Mouse (Mus musculus): ENCODE data around the gene Nav2. TPM values are rescaled to one million over a fixed set of nuclear protein-coding genes. Genes with fewer than 3 reads are reported as not detected.

The Nav2 gene
- total RNA-seq, 2 experiments from 2014 or later: 42.4 to 52.9 TPM

DNA sequence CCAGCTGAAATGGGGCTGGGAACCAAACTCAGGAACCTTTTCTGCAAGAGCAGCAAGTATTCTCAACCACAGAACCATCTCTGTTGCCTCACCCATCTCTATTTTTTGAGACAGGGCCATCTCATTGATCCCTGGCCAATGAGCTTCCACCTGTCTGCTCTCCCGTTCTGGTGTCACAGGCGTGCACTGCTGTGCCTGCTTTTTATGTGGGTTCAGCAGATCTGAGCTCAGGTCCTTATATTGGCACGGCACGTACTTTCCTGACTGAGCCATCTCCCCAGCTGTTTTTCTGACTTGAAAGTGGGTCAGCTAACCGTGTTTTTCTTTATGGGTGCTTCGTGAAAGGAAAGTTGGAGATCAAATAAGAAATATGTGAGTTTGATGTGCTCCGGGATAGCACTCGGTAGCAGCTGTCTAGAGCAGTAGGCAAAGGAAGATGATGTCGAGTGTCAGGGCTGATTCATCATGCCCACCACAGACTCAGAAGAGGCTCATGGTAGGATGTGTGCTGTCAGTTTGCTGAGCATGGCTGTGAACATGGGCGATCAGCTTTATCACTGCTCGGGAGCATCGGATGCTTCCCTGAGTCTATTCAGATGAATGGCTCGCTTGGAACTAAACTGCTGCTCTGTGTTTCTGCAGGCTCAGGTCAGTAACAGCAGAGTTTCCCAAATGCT lies 456.1 kb downstream of the Nav2 start:
- intact Hi-C loops (cut with DNase I): no loop called here
- DNase-seq: no peak

DNA sequence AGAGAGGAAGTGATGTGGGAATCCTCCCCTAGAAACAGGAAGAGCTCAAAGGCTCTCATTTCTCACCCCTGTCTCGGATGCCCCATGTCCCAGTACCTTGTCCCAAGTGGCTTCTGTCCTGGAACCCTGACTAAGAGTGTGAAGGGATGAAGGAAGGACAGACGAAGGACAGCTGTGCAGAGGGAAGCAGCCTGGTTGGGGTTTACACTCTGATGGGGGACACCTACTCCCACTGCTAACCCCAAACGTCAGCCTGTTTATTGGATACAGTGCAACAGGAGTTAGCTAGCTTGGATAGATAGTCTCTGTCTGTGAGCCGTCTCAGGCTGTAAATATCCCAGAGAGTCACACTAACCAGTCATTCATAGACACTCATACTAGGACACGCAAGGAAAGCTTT lies 460.1 kb downstream of the Nav2 start:
- intact Hi-C loops (cut with DNase I): no loop called here
- DNase-seq: no peak

DNA sequence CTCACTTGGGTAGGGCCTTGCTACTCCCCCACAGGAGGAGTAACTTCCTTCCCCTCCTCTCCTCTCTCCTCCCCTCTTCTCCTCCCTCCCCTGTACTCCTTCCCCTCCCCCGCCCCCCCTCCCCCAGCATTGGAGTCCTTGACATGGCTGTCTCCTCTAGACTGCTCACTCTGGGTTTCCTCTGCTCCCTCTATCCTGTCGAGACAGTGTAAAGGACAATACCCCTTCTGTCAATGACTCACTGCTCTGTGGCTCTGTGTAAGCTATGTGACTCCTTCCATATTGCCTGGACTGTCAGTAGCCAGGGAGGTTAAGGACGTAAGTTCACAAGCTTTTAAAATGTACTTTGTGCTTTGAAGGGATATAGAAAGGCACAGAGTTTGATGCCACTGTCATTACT lies 460.5 kb downstream of the Nav2 start:
- intact Hi-C loops (cut with DNase I): no loop called here
- no peak for DNase-seq

DNA sequence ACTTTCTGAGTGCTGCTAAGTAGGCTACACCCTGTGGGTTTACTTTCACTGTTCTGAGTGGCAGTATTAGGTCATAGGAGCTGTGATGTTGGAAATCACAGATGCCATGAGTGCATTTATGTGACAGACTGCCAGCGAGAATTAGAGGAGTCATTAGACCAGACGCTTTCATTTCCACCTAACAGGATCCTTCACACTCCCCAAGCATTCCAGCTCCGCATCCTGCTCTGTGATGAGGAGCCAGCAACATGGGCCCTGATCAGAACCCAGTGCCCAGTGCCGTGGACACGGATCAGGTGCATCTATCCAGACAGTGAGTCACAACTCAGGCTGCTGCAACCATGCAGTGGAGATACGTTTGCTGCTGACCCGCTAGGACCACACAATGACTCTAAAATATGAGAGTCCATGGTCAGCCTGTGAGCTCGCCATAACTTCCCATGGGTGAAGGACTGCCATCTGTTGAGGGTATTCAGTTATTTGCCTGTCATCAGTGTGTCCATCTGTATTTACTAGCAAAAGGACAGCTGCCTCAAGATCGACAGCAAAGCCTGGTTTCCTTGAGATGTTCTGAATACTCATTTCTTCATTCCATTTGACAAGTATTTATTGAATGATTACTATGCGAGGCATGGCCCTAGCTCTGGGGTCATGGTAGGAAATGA lies 461.4 kb downstream of the Nav2 start:
- DNase-seq: no peak
- intact Hi-C loops (cut with DNase I): no loop called here

DNA sequence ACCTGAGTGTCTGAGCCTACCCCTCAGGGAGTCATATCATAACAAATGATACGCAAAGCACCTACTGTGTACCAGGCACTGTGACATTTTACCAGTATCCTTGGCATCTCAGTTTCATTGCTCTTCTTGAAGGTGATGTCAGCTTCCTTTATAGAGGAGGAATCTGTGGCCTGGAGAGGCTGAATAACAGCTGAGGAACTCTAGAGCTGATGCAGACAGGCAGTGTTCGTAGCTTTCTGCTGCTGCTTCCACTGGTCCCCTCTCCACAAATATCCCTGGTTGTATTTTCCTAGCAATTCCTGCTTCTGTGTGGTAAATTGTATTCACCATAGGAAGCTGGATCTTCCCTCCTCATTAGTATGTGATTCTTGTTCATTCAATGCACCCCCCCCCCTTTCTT lies 462.8 kb downstream of the Nav2 start:
- intact Hi-C loops (cut with DNase I): no loop called here
- DNase-seq: no peak

DNA sequence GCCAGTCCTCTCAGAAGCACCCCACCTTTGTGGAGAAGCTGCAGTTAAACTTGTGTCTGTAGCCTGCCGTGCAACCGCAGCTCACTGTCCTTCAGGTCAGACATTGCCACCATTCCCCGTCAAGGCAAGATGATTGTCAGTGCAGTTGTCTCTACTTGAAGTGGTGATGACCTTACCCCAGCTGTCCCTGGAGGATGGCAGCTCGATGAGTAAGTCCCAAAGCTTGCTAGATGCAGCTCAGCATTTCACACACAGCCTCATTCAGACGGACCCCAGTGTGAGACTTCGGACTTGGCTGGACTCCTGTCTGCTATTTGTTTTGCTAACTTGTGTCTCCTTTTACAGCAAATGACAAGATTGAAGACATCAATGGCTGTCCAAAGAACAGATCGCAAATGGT lies 463.5 kb downstream of the Nav2 start:
- intact Hi-C loops (cut with DNase I): no loop called here

DNA sequence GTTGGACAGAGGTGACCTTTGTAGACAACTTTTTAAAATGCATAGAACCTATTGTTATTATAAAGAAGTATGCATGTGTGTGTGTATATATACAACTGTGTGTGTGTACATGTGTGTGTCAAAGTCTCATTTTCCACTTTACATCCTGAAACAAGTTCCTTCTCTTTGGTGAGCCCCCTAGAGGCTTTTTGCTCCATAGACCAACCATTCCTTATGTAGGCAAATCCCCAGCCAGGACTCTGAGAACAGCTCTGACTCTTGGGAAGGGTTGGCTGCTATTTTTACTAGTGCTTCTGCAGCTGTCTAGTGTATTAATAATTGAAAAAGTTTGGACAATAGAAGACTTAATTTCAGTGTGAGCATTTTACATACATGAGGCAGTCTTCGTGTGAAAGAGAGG lies 464.7 kb downstream of the Nav2 start:
- no peak for DNase-seq
- intact Hi-C loops (cut with DNase I): no loop called here

More for the DNA sequence above, 463.5 kb downstream of the Nav2 start:
- DNase-seq: no peak

DNA sequence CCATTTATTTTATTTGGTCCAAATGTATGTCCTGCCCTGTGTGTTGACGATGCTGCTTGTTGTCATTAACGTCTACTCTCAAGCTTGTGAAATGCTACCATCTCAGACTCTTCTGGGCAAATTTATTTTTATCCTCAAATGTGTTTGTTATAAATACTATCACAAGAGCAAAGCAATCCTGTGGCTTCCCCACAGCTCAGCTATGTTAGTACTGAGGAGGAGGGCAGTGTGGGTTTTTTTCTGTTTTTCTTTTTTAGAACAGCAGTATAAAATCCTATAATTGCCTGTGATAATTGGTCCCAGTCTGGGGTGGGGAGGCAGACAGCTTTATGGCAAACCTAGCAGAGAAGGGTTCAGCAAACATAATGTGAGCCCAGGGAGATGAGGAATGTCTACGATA lies 465.1 kb downstream of the Nav2 start:
- intact Hi-C loops (cut with DNase I): no loop called here
- no peak for DNase-seq

DNA sequence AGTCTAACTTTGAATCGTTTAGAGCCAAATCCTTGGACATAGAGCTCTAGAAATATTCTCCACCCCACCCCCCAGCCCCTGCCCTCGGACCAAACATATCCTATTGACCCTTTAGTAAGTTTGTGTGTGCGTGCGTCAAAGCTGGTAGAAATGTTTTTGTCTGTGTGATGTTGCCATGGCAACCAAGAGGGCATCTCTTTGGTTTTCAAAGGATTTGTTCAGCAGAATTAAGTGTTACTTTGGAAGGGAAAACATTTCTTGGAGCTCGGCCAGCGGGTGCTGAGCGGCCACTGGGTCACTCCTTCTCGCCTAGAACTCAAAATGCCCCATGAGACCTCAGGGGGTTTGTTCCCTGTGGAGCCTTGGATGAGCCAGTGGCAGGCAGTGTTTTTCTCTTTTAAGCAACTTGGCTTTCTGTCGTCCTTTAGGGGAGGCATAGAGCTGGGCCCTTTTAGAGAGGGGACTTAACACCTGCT lies 467.0 kb downstream of the Nav2 start:
- intact Hi-C loops (cut with DNase I): no loop called here
- DNase-seq: no peak

DNA sequence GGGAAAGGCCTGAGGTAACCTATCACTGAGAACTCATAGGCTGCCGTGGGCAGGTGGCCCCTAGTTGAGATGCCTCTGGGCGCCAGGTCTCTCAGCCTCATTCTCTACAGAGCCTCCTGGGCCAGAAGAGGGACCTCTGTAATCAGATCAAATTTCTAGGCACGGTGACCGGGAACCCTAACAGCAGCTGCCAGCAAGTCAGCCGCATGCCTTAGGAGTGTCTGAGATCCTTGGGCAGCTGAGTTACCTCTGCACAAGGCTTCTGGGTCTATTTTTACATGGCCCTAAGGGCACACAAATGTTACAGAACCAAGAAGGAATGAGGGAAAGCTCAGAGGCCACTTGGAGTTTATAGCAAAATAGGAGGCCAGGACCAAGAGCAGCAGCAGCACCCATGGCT lies 470.1 kb downstream of the Nav2 start:
- intact Hi-C loops (cut with DNase I): no loop called here
- DNase-seq: no peak

DNA sequence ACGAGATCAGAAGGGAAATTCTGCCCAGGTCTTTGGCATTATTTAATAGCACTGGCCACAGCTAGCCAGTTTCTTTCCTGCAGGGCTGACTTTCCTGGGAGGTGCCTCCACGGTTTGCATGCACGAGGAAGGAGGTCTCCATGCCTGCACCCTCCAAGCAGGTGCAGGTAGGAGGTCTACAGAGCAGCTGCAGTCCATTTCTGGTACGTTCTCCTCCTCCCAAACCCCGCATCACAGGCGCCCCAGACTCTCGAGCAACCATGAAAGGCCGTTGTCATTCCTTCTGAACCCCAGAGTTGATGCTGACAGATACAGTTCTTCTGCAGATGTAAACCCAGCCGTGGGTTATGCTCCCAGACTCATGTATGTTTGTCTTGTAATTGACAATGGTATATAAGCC lies 472.4 kb downstream of the Nav2 start:
- intact Hi-C loops (cut with DNase I): no loop called here
- no peak for DNase-seq

DNA sequence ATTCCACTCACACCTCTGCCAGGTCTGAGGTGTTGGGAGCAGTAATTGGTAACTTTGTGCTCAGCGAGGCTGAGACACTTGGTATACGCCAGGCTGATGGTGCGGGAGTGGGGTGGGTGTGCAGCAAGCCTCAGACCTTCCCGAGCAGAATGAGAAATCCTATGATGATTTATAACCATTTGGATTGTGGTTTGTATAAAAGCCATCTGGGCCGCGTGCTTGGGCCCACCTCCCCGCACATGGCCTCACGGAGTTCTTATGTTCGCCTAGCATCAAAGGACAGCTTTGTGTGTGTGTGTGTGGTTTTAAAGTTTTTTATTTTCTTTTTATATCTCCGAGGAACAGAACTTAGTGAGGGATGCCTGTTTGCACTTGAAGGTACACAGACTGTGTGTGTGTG lies 474.4 kb downstream of the Nav2 start:
- intact Hi-C loops (cut with DNase I): no loop called here
- no peak for DNase-seq

DNA sequence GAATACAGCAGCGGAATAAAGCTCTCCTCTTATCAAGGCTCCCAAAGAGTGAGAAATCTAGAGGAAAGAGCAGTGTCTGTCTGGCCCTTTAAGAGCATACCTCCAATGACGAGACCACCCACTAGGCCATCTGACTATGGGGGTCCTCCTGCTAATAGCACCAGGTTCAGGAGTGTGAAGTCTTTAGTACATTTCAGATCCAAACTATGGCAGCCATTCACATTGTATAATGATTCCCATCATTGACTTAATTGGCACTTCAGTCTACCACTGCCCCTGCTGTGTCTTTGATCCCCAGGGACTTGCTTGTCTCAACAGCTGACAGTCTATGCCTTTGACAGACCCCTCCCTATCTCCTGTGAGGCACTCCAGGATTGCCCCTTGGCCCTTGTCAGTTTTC lies 479.6 kb downstream of the Nav2 start:
- intact Hi-C loops (cut with DNase I): no loop called here
- no peak for DNase-seq

DNA sequence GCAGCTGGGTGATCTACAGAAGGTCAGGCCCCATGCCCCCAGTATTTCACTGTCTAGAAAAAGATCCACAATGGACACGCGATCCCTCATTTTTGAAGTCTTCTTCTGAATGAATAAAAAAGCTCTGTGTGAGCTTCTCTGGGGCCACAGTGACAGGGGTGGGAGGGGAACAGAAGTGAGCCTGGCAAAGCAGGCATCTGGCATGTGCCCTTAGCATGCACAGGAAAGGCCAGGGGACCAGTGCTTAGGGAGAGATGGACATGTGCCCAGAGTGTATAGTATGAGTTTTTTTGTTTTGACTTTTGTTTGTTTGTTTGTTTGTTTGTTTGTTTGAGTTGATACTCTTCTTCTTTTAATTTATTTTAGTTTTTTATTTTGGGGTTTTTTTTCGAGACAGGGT lies 481.8 kb downstream of the Nav2 start:
- no peak for DNase-seq
- intact Hi-C loops (cut with DNase I): no loop called here

DNA sequence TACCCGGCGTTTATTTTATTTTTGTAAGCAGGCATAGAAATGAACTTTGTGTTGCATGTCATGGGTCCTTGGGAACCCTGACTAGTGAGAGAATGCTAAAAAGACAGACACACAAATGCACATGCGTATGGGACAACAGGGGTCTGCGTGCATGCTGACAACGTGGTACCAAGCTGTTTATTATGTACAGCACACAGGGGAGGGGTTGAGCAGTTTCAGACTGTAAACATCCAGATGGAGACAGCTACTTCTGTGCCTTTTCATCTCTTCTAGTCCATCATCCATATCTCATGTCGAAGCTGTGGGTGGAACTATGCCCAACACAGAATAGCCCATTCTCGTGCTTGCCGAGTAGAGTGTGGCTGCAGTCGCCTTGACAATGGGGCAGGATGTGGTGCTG lies 482.3 kb downstream of the Nav2 start:
- DNase-seq: no peak
- intact Hi-C loops (cut with DNase I): no loop called here

DNA sequence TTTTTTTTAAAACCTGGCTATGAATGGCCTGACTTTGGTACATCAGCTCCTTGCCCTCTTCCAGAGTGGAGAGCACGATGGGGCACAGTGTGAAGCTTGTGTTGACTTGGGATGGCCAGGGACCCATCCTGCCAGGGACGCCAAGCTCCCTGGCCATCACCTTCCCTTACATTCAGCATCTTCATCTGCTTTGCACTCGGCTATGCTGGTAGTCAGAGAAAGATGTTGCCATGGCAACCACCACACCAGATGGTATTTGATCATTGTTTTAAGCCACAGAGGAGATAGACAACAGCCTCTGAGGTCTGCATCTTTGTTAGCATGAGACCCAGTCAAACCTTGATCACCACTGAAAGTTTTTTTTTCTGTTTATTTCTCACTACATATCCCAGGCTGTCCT lies 483.7 kb downstream of the Nav2 start:
- no peak for DNase-seq
- intact Hi-C loops (cut with DNase I): no loop called here

DNA sequence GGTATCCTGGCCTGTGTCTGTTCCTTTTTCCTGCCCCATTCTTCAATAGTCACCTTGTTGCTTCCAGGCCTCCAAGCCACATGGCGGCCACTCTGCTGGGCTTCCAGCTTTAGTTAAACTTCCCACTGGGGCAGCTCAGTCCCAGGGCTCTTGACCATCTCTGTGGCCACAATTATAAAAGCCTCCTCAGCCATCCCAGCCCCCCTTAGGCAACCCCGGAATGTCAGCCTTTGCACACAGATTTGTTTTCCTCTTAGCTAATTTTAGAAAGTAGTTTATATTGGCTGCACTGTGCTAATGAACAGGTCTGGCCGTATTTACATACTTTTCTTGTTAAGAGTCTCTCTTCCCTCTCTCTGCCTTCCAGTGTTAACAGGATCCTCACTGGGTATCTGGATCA lies 484.3 kb downstream of the Nav2 start:
- no peak for DNase-seq
- intact Hi-C loops (cut with DNase I): no loop called here

DNA sequence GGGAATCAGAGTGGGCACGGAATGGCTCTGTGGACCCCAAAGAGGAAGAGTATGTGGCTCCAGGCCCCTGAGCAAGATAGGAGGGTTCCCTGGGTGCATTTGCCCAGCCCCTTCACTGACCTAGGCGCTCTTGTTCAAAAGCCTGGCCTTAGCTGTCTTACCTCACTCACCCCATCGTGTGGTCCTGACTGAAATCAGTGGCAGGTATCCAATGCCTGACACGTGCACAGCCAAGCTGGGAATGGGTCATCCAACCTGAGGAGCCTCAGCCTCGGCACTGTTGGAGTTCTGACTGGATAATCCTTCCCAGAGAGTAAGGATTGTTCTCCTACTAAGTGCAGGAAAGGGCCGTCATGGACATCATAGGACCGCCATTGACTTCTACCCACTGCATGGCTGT lies 485.3 kb downstream of the Nav2 start:
- DNase-seq: no peak
- intact Hi-C loops (cut with DNase I): no loop called here

DNA sequence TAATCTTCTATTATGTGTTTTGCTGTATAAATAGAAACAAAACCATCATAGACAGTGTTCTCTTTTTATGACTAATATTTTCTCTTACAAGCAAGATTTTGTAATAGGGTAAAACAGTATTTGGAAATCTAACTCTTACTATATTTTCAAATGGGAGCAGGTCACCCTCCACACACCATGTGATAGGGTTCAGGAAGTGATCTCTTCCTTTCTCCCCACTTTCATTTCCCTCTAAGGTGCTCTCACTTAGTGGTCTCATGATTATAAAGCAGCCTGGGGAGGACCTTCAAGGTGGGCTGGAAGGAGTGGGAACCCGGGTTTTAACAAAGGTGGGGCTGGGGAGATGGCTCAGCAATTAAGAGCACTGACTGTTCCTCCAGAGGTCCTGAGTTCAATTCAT lies 487.7 kb downstream of the Nav2 start:
- intact Hi-C loops (cut with DNase I): loop anchor here (5.0 kb wide), 1 partner anchor 54 kb away; no protein-coding TSS in a partner anchor
- no peak for DNase-seq

DNA sequence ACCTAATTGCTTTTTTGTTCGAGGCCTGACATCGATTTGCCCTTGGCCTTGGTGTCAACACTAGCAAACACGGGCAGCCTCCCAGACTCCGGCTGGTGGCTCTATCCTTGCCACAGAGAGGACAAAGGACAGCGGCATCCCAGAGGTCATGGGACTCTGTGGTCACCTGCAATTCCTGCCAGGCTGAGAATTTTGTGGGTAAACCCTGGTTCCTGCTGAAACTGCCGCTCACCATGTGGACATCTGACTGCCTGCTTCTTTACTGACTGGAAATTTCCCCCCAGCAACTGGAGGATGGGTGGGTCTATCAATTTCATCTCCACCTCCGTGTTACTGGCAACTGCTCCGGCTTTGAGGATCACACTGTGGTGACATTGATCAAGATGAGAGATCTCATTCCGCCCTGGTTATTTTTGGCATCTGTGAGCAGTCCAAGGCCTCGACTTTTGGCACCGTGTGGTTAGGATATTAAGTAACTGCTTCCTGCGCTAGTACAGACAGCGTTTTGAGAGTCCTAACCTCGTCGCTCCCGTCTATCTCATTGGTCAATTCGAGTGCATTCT lies 489.0 kb downstream of the Nav2 start:
- intact Hi-C loops (cut with DNase I): loop anchor here (2.0 to 5.0 kb wide), 2 partner anchors 29 to 55 kb away; no protein-coding TSS in a partner anchor

DNA sequence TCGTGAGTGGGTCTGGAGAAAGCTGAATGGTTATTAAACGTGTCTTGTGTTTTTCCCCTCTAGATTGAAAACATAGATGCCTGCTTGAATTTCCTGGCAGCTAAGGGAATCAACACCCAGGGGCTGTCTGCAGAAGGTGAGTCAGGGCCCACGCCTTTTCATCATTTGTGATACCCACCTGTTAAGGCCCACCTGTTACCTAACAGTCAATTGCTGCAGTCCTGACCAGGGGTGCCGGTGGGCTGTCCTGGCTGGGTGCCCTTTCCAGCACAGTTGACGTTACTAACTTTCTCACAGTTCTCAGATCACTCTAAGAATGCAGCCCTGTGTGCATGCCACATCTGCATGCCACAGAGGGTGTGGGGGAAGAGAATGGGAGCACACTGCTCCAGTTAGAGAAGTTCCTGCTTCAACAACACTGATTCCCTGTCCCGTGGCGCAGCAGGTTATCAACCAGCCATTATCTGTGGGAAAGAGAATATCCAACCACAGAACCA lies 489.6 kb downstream of the Nav2 start:
- no peak for DNase-seq
- intact Hi-C loops (cut with DNase I): loop anchor here (2.0 to 5.0 kb wide), 2 partner anchors 29 to 56 kb away; no protein-coding TSS in a partner anchor

More for the DNA sequence above, 489.0 kb downstream of the Nav2 start:
- DNase-seq: peak; percentile 29 to 47

DNA sequence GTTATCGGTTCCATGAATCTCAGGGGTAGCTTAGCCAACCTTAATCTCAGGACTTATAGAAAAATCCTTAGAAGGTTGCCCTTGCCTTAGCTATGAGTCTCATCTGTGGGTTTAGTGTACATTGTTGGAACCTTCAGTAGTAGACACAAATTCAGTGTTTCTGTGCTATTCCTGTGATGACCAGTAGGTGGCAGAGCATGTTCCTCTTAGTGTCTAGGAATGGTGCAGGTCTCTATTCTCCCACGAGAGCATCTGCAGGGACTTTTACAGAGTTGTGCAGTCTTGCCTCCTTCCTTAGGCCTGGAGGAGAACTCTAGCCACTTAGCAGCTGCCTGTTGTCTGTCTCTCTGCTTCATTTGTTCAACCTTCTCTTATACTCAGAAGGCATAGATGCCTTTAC lies 490.8 kb downstream of the Nav2 start:
- intact Hi-C loops (cut with DNase I): loop anchor here (2.0 to 5.0 kb wide), 2 partner anchors 27 to 57 kb away; no protein-coding TSS in a partner anchor
- DNase-seq: peak; percentile 43 to 49

Measured in heart, postnatal 36 days (tissue).